Mouse (Mus musculus) ES-E14 (cell line): ENCODE results near the gene 4930579F01Rik. TPM values are rescaled to one million over a fixed set of nuclear protein-coding genes. Genes with fewer than 3 reads are reported as not detected.

Experiments used
- DNase-seq: peaks from one replicate; pipeline ENCODE4 v3.0.0-alpha.2; 2013; ENCODE audit warnings: low read depth, low spot score
- H3K27ac ChIP-seq: 2 replicates; pipeline ENCODE4 v1.5.1; 2012; ENCODE audit warnings: low read depth, mild to moderate bottlenecking, low read length, moderate library complexity, mixed read lengths; ENCODE audit not compliant: poor library complexity, insufficient read depth, severe bottlenecking
- H3K36me3 ChIP-seq: 2 replicates; pipeline ENCODE4 v1.6.1; 2012; ENCODE audit warnings: mild to moderate bottlenecking, low read length, moderate library complexity, mixed read lengths; ENCODE audit not compliant: control insufficient read depth, poor library complexity, insufficient read depth, severe bottlenecking
- H3K4me1 ChIP-seq, 2 experiments: fragments of 150-350 bp in 1 of 2; sonication (generic) in 1 of 2; 2 replicates each; pipeline ENCODE4 v1.6.1; 2012; ENCODE audit warnings: low read length in 2 of 2, mild to moderate bottlenecking in 1 of 2, mixed read lengths in 1 of 2; ENCODE audit not compliant: control insufficient read depth in 2 of 2, insufficient read depth in 2 of 2, poor library complexity in 1 of 2
- H3K4me3 ChIP-seq, 2 experiments: fragments of 150-350 bp in 1 of 2; sonication (generic) in 1 of 2; 2 replicates each; pipeline ENCODE4 v1.5.1; 2012; ENCODE audit warnings: low read length in 2 of 2, low read depth in 1 of 2, mild to moderate bottlenecking in 1 of 2, mixed read lengths in 1 of 2; ENCODE audit not compliant: insufficient read depth in 1 of 2, poor library complexity in 1 of 2, severe bottlenecking in 1 of 2
- H3K9ac ChIP-seq: 2 replicates; pipeline ENCODE4 v1.6.1; 2012; ENCODE audit warnings: low read depth, mild to moderate bottlenecking, low read length, mixed read lengths; ENCODE audit not compliant: poor library complexity, insufficient read depth, severe bottlenecking
- H3K9me3 ChIP-seq: fragments of 150-350 bp; sonication (generic); 2 replicates; pipeline ENCODE4 v1.6.1; 2012; ENCODE audit warnings: low read depth, mild to moderate bottlenecking, low read length; ENCODE audit not compliant: control insufficient read depth, insufficient read depth
- CHD2 ChIP-seq: IDR thresholded peaks from 2 replicates; pipeline ENCODE4 v1.6.1; 2014; ENCODE audit warnings: mild to moderate bottlenecking, low read depth, low read length, inconsistent platforms
- HCFC1 ChIP-seq: IDR thresholded peaks from 2 replicates; pipeline ENCODE4 v1.6.1; 2012; ENCODE audit warnings: low read length, inconsistent platforms, borderline replicate concordance; ENCODE audit not compliant: insufficient read depth
- MAFK ChIP-seq: IDR thresholded peaks from 2 replicates; pipeline ENCODE4 v1.6.1; 2014; ENCODE audit warnings: mild to moderate bottlenecking, low read depth, low read length, inconsistent platforms; ENCODE audit not compliant: insufficient read depth
- ZC3H11A ChIP-seq: IDR thresholded peaks from 2 replicates; pipeline ENCODE4 v1.6.1; 2012; ENCODE audit warnings: low read depth, mild to moderate bottlenecking, inconsistent platforms, low read length, borderline replicate concordance
- ZNF384 ChIP-seq: IDR thresholded peaks from 2 replicates; pipeline ENCODE4 v1.6.1; 2012; ENCODE audit warnings: low read depth, low read length, inconsistent platforms
- in situ Hi-C, 2 experiments: fragments of 600-800 bp; cut with MboI; formaldehyde crosslinking; loops; one replicate each; pipeline ENCODE4 v1.15.1; 2025; ENCODE audit warnings: low sequenced_read_pairs in 2 of 2, inconsistent platforms in 1 of 2; ENCODE audit not compliant: unreplicated experiment in 2 of 2
- total RNA-seq: library from RNA; depleted of rRNA; stranded (reverse); fragments of 300-350 nt; gene quantifications from 2 replicates; pipeline ENCODE4 v1.2.3, GENCODE M21; 2012

The 4930579F01Rik gene
- total RNA-seq, 1 experiment, result not detected

GRCm38 (mm10) chr3:138216091-138216490 is 22.5 kb upstream of the 4930579F01Rik start:
- Histone ChIP-seq H3K36me3 (no peaks in the 10 kb centered on the region), H3K27ac (no peak overlapping the region), H3K4me3 (no peak overlapping the region), H3K4me1 (peaks cover 0 to 3% of the 10 kb centered on the region in 2 experiments; a peak in 2 of 4 replicates), H3K9me3 (no peaks in the 10 kb centered on the region), H3K9ac (no peak overlapping the region)
- in situ Hi-C loops, result no loop called here
- DNase-seq, result no peak
- TF ChIP-seq HCFC1 (no peak), MAFK (no peak), CHD2 (no peak), ZNF384 (no peak), ZC3H11A (no peak)

- H3K4me1 ChIP-seq, result peaks cover 0 to 3% of the 10 kb centered on the region in 2 experiments; a peak in 2 of 4 replicates
- TF ChIP-seq HCFC1 (no peak), ZNF384 (no peak)
- DNase-seq, result peak; percentile 36
Observed at GRCm38 (mm10) chr3:138215395-138215989, 21.9 kb upstream of the 4930579F01Rik start.

GRCm38 (mm10) chr3:138212431-138212951 is 18.9 kb upstream of the 4930579F01Rik start:
- no peak for DNase-seq
- Histone ChIP-seq H3K4me3 (no peak overlapping the region), H3K27ac (no peak overlapping the region), H3K9ac (no peak overlapping the region), H3K9me3 (no peaks in the 10 kb centered on the region), H3K4me1 (peaks cover 0 to 3% of the 10 kb centered on the region in 2 experiments; a peak in 2 of 4 replicates), H3K36me3 (no peaks in the 10 kb centered on the region)
- TF ChIP-seq ZNF384, result no peak
- in situ Hi-C loops, result no loop called here

More at GRCm38 (mm10) chr3:138215395-138215989, 21.9 kb upstream of the 4930579F01Rik start:
- Histone ChIP-seq H3K36me3 (no peaks in the 10 kb centered on the region), H3K9ac (0 out of 2 replicates have a peak overlapping the region, but pooled peaks have one; percentile 15), H3K27ac (no peak overlapping the region), H3K9me3 (no peaks in the 10 kb centered on the region), H3K4me3 (no peak overlapping the region)
- in situ Hi-C loops, result no loop called here

GRCm38 (mm10) chr3:138210432-138211075 is 16.9 kb upstream of the 4930579F01Rik start:
- DNase-seq, result no peak
- peaks cover 0 to 3% of the 10 kb centered on the region in 2 experiments; a peak in 2 of 4 replicates for H3K4me1 ChIP-seq
- no peaks in the 10 kb centered on the region for H3K9me3 ChIP-seq
- no peak overlapping the region for H3K4me3 ChIP-seq
- in situ Hi-C loops, result no loop called here
- no peak overlapping the region for H3K27ac ChIP-seq
- TF ChIP-seq HCFC1 (no peak), ZC3H11A (no peak), ZNF384 (no peak), CHD2 (no peak), MAFK (no peak)
- H3K36me3 ChIP-seq, result no peaks in the 10 kb centered on the region
- H3K9ac ChIP-seq, result no peak overlapping the region

GRCm38 (mm10) chr3:138208821-138209220 is 15.2 kb upstream of the 4930579F01Rik start:
- in situ Hi-C loops, result no loop called here
- no peak for DNase-seq
- H3K36me3 ChIP-seq, result no peaks in the 10 kb centered on the region
- H3K27ac ChIP-seq, result no peak overlapping the region
- no peaks in the 10 kb centered on the region for H3K4me1 ChIP-seq
- H3K4me3 ChIP-seq, result no peak overlapping the region
- TF ChIP-seq HCFC1, result no peak
- no peak for TF ChIP-seq ZC3H11A
- no peak for TF ChIP-seq CHD2
- no peak for TF ChIP-seq ZNF384
- TF ChIP-seq MAFK, result no peak
- H3K9me3 ChIP-seq, result no peaks in the 10 kb centered on the region
- no peak overlapping the region for H3K9ac ChIP-seq
